ENCODE assay signal across 9 mouse cellular contexts in genomic region chr16:20692241-20692965, GRCm38 (mm10). TPM values are rescaled to one million over a fixed set of nuclear protein-coding genes. Genes with fewer than 3 reads are reported as not detected.
DNase-seq lines count a peak whose midpoint lies in the region; ATAC-seq lines count a peak whose summit lies in the region.
"Had no signal": no experiment of that assay in that cellular context is flagged by ENCODE, and none has a peak within 500 bp of the region (broad histone marks: within the 10 kb centered on the region; RNA-seq: fewer than 3 reads in every experiment).

No protein-coding gene starts in this region.

- H3K4me2 ChIP-seq in kidney, embryonic 14.5 days (replicated peaks; ENCODE audit: low read depth, low read length), result 0 out of 2 replicates have a peak overlapping the region, but pooled peaks have one; percentile 84
- H3K4me2 ChIP-seq in hindbrain, embryonic 12.5 days (replicated peaks), result peak overlapping the region; percentile 77
- H3K4me2 ChIP-seq in midbrain, embryonic 16.5 days (ENCODE audit: low read length), result peak overlapping the region; percentile 75

- no peak for DNase-seq in kidney, adult 18-20 months
- peak; percentile 39 to 42 for DNase-seq in cerebellum, postnatal 10 days
- DNase-seq in layer of hippocampus, adult 9-10 months (ENCODE audit: low spot score), result no peak
- DNase-seq in ovary, postnatal 36 days (ENCODE audit: low spot score), result no peak
- no peak for DNase-seq in adipocyte (ENCODE audit: low spot score)

- 49% methylated on average over 16 of the region's 16 CpGs for WGBS in kidney, embryonic 14.5 days
- 35% methylated on average over 16 of the region's 16 CpGs for WGBS in hindbrain, embryonic 12.5 days
- WGBS in midbrain, embryonic 16.5 days, result 38% methylated on average over 16 of the region's 16 CpGs

- peaks cover 51% of the 10 kb centered on the region for H3K36me3 ChIP-seq in kidney, embryonic 14.5 days (ENCODE audit: control insufficient read depth, insufficient read depth, low read length)
- peaks cover 44% of the 10 kb centered on the region for H3K36me3 ChIP-seq in hindbrain, embryonic 12.5 days
- peaks cover 36% of the 10 kb centered on the region for H3K36me3 ChIP-seq in midbrain, embryonic 16.5 days (ENCODE audit: control insufficient read depth, insufficient read depth, low read length)

- no peak overlapping the region; the same call in 1 of the 2 replicates for H3K4me3 ChIP-seq in kidney, embryonic 14.5 days (ENCODE audit: low read length)
- peak overlapping the region; percentile 61; the same call in 1 of the 2 replicates for H3K4me3 ChIP-seq in hindbrain, embryonic 12.5 days
- peak overlapping the region; percentile 73 for H3K4me3 ChIP-seq in midbrain, embryonic 16.5 days (ENCODE audit: low read depth, low read length)

- ATAC-seq in kidney, embryonic 14.5 days (ENCODE audit: low FRiP score, low TSS enrichment), result no peak; the same call in 1 of the 2 replicates
- ATAC-seq in hindbrain, embryonic 12.5 days (ENCODE audit: low FRiP score), result 0 out of 2 replicates have a peak, but pooled peaks have one; percentile 0
- peak; percentile 0; the same call in 1 of the 2 replicates for ATAC-seq in midbrain, embryonic 16.5 days

- no peaks in the 10 kb centered on the region for H3K9me3 ChIP-seq in kidney, embryonic 14.5 days (ENCODE audit: control insufficient read depth, low read length)
- H3K9me3 ChIP-seq in hindbrain, embryonic 12.5 days (replicated peaks), result no peaks in the 10 kb centered on the region
- H3K9me3 ChIP-seq in midbrain, embryonic 16.5 days (replicated peaks; ENCODE audit: control insufficient read depth, low read length, poor library complexity, severe bottlenecking), result no peaks in the 10 kb centered on the region
- H3K9me3 ChIP-seq: heart, embryonic 15.5 days had no signal

- no peaks in the 10 kb centered on the region; the same call in 1 of the 2 replicates for H3K27me3 ChIP-seq in kidney, embryonic 14.5 days (ENCODE audit: control insufficient read depth, insufficient read depth, low read length)
- no peaks in the 10 kb centered on the region for H3K27me3 ChIP-seq in hindbrain, embryonic 12.5 days
- no peaks in the 10 kb centered on the region for H3K27me3 ChIP-seq in midbrain, embryonic 16.5 days (ENCODE audit: control insufficient read depth, insufficient read depth, low read depth, low read length)

- H3K4me1 ChIP-seq in kidney, embryonic 14.5 days (ENCODE audit: control insufficient read depth, insufficient read depth, low read length), result peaks cover 9% of the 10 kb centered on the region
- H3K4me1 ChIP-seq in hindbrain, embryonic 12.5 days, result peaks cover 42% of the 10 kb centered on the region
- peaks cover 32% of the 10 kb centered on the region for H3K4me1 ChIP-seq in midbrain, embryonic 16.5 days (ENCODE audit: control insufficient read depth, insufficient read depth, low read length)

- no peak overlapping the region for H3K27ac ChIP-seq in kidney, embryonic 14.5 days (ENCODE audit: low read depth, low read length)
- peak overlapping the region; percentile 94 for H3K27ac ChIP-seq in hindbrain, embryonic 12.5 days
- H3K27ac ChIP-seq in midbrain, embryonic 16.5 days (ENCODE audit: low read length), result peak overlapping the region; percentile 98

- H3K9ac ChIP-seq in kidney, embryonic 14.5 days (ENCODE audit: low read depth, low read length), result no peak overlapping the region
- H3K9ac ChIP-seq in hindbrain, embryonic 12.5 days, result 0 out of 2 replicates have a peak overlapping the region, but pooled peaks have one; percentile 25
- peak overlapping the region; percentile 89; the same call in 1 of the 2 replicates for H3K9ac ChIP-seq in midbrain, embryonic 16.5 days (ENCODE audit: low read depth, low read length)

RNA-seq across cellular contexts. Expression of gene Fam131a, which starts 0.6 kb away (rescaled TPM):
- 3.8 and 5.5 TPM in 2 replicates for polyA plus RNA-seq in kidney, embryonic 14.5 days (2014; fragmentation: Nextera tagmentation; extraction: Ambion mirVana)
- polyA plus RNA-seq in hindbrain, embryonic 12.5 days (2016; fragmentation: Nextera tagmentation; extraction: Ambion mirVana), result 19.4 and 19.8 TPM in 2 replicates
- polyA plus RNA-seq in midbrain, embryonic 16.5 days (2015; fragmentation: Nextera tagmentation; extraction: Ambion mirVana), result 62.1 and 66.5 TPM in 2 replicates

RNA-seq across cellular contexts. Expression of gene Eif4g1, which starts 24.3 kb away (rescaled TPM):
- polyA plus RNA-seq in kidney, embryonic 14.5 days (2014; fragmentation: Nextera tagmentation; extraction: Ambion mirVana), result 131 and 213 TPM in 2 replicates
- polyA plus RNA-seq in hindbrain, embryonic 12.5 days (2016; fragmentation: Nextera tagmentation; extraction: Ambion mirVana), result 197 and 200 TPM in 2 replicates
- 127 and 134 TPM in 2 replicates for polyA plus RNA-seq in midbrain, embryonic 16.5 days (2015; fragmentation: Nextera tagmentation; extraction: Ambion mirVana)

RNA-seq across cellular contexts. Expression of gene Polr2h, which starts 25.1 kb away (rescaled TPM):
- 147 and 172 TPM in 2 replicates for polyA plus RNA-seq in kidney, embryonic 14.5 days (2014; fragmentation: Nextera tagmentation; extraction: Ambion mirVana)
- polyA plus RNA-seq in hindbrain, embryonic 12.5 days (2016; fragmentation: Nextera tagmentation; extraction: Ambion mirVana), result 68.6 and 80.7 TPM in 2 replicates
- 83.0 and 88.0 TPM in 2 replicates for polyA plus RNA-seq in midbrain, embryonic 16.5 days (2015; fragmentation: Nextera tagmentation; extraction: Ambion mirVana)

RNA-seq across cellular contexts. Expression of gene Clcn2, which starts 25.1 kb away (rescaled TPM):
- polyA plus RNA-seq in kidney, embryonic 14.5 days (2014; fragmentation: Nextera tagmentation; extraction: Ambion mirVana), result 15.5 and 17.3 TPM in 2 replicates
- 40.0 and 40.5 TPM in 2 replicates for polyA plus RNA-seq in hindbrain, embryonic 12.5 days (2016; fragmentation: Nextera tagmentation; extraction: Ambion mirVana)
- polyA plus RNA-seq in midbrain, embryonic 16.5 days (2015; fragmentation: Nextera tagmentation; extraction: Ambion mirVana), result 22.3 and 25.4 TPM in 2 replicates

RNA-seq across cellular contexts. Expression of gene Chrd, which starts 40.5 kb away (rescaled TPM):
- polyA plus RNA-seq in kidney, embryonic 14.5 days (2014; fragmentation: Nextera tagmentation; extraction: Ambion mirVana), result 3.9 and 4.6 TPM in 2 replicates
- 6.0 and 6.4 TPM in 2 replicates for polyA plus RNA-seq in hindbrain, embryonic 12.5 days (2016; fragmentation: Nextera tagmentation; extraction: Ambion mirVana)
- polyA plus RNA-seq in midbrain, embryonic 16.5 days (2015; fragmentation: Nextera tagmentation; extraction: Ambion mirVana), result 3.7 and 4.5 TPM in 2 replicates

Comparison
In these comparisons a context has a peak if more than half of its experiments do, and no peak if none do; other contexts are left out.
1. DNase-seq: peak in cerebellum, postnatal 10 days (2 of 2); none in kidney, adult 18-20 months (single experiment), layer of hippocampus, adult 9-10 months (single experiment), ovary, postnatal 36 days (single experiment) and adipocyte (single experiment).
2. Peak in every context shown above with its lines, with median percentiles within 50 percentile points of each other: H3K4me2 ChIP-seq.